Comparison of ENCODE assay signal across 8 mouse cellular contexts in genomic region chr13:93073595-93073994, GRCm38 (mm10).
DNase-seq lines count a peak whose midpoint lies in the region; ATAC-seq lines count a peak whose summit lies in the region.

No protein-coding gene starts in this region.

- no peaks in the 10 kb centered on the region for H3K27me3 ChIP-seq in forebrain, embryonic 13.5 days
- H3K27me3 ChIP-seq in forebrain, embryonic 11.5 days (ENCODE audit: control insufficient read depth, insufficient read depth, low read length): no peaks in the 10 kb centered on the region

- DNase-seq in forebrain, embryonic 11.5 days (ENCODE audit: low spot score): no peak
- peak; percentile 20 for DNase-seq in thymus, postnatal 4 days
- no peak for DNase-seq in thymus, postnatal 14 days
- peak; percentile 52 to 77 for DNase-seq in left cerebral cortex, adult 18-20 months (ENCODE audit: low spot score in 2 of 2)
- peak; percentile 79 to 82 for DNase-seq in right cerebral cortex, postnatal 10 days (ENCODE audit: low spot score in 2 of 2)
- no peak for DNase-seq in thymus, postnatal 0 days (ENCODE audit: low spot score)
- DNase-seq in heart, adult 8-10 months (ENCODE audit: low spot score): no peak

- H3K27ac ChIP-seq in forebrain, embryonic 13.5 days: peak overlapping the region; percentile 90
- no peak overlapping the region for H3K27ac ChIP-seq in forebrain, embryonic 11.5 days (ENCODE audit: low read depth, low read length)

- H3K4me1 ChIP-seq in forebrain, embryonic 13.5 days: peaks cover 34% of the 10 kb centered on the region
- H3K4me1 ChIP-seq in forebrain, embryonic 11.5 days (replicated peaks; ENCODE audit: control insufficient read depth, insufficient read depth, low read length): peaks cover 12% of the 10 kb centered on the region; the same call in 1 of the 2 replicates

- no peak overlapping the region for H3K9ac ChIP-seq in forebrain, embryonic 13.5 days
- no peak overlapping the region for H3K9ac ChIP-seq in forebrain, embryonic 11.5 days (ENCODE audit: low read length)

- H3K36me3 ChIP-seq in forebrain, embryonic 13.5 days (ENCODE audit: poor library complexity, severe bottlenecking): no peaks in the 10 kb centered on the region
- no peaks in the 10 kb centered on the region for H3K36me3 ChIP-seq in forebrain, embryonic 11.5 days (ENCODE audit: control insufficient read depth, insufficient read depth, low read length)

- peak; percentile 78 for ATAC-seq in forebrain, embryonic 13.5 days
- no peak for ATAC-seq in forebrain, embryonic 11.5 days (replicated peaks; ENCODE audit: low FRiP score)

- 0 out of 2 replicates have a peak, but pooled peaks cover 7% of the 10 kb centered on the region for H3K9me3 ChIP-seq in forebrain, embryonic 13.5 days (replicated peaks)
- no peaks in the 10 kb centered on the region for H3K9me3 ChIP-seq in forebrain, embryonic 11.5 days (ENCODE audit: control insufficient read depth, low read length)

- 38% methylated on average over 2 of the region's 2 CpGs for WGBS in forebrain, embryonic 13.5 days
- WGBS in forebrain, embryonic 11.5 days: 51% methylated on average over 2 of the region's 2 CpGs

- no peak overlapping the region for H3K4me3 ChIP-seq in forebrain, embryonic 13.5 days
- H3K4me3 ChIP-seq in forebrain, embryonic 11.5 days (ENCODE audit: low read depth, low read length): no peak overlapping the region

- peak overlapping the region; percentile 42 for H3K4me2 ChIP-seq in forebrain, embryonic 13.5 days
- no peak overlapping the region for H3K4me2 ChIP-seq in forebrain, embryonic 11.5 days (ENCODE audit: low read depth, low read length, severe bottlenecking)

Comparison
In these comparisons a context has a peak if more than half of its experiments do, and no peak if none do; other contexts are left out.
1. DNase-seq: peak in thymus, postnatal 4 days (single experiment), left cerebral cortex, adult 18-20 months (2 of 2) and right cerebral cortex, postnatal 10 days (2 of 2); none in forebrain, embryonic 11.5 days (single experiment), thymus, postnatal 14 days (single experiment), thymus, postnatal 0 days (single experiment) and heart, adult 8-10 months (single experiment).